Mouse (Mus musculus) adrenal gland, postnatal 14 days (tissue): ENCODE measurements around the gene Dusp27. TPM values are rescaled to one million over a fixed set of nuclear protein-coding genes. Genes with fewer than 3 reads are reported as not detected.

Experiments used
- total RNA-seq: library from RNA; stranded (reverse); gene quantifications from 2 replicates; pipeline ENCODE4 v1.2.3, GENCODE M21; 2021

Dusp27 gene
- total RNA-seq, 1 experiment from 2014 or later = 0.07 TPM

Other genes with a start within 250 kb of the Dusp27 start
- 15.0 and 18.8 TPM in 2 replicates for gene Pou2f1, start 125.2 kb downstream of the Dusp27 start, total RNA-seq
- 0.15 TPM in 1 of 2 replicates, not detected in the other for gene Gpa33, start 2.3 kb upstream of the Dusp27 start, total RNA-seq
- not detected in 2 replicates for gene Mael, start 110.8 kb upstream of the Dusp27 start, total RNA-seq
- gene Ildr2, start 126.2 kb upstream of the Dusp27 start, total RNA-seq = 3.3 and 4.5 TPM in 2 replicates